Mouse (Mus musculus): Measurements from ENCODE around the gene Hsf2.
A peak's percentile ranks its signal among the peaks of the same experiment; 100 is the strongest.
"Not testable (repeated sequence)": the region's sequence is repeated elsewhere in the genome, so short reads cannot be mapped to it uniquely, and the experiment has no call there.

The Hsf2 gene

DNA sequence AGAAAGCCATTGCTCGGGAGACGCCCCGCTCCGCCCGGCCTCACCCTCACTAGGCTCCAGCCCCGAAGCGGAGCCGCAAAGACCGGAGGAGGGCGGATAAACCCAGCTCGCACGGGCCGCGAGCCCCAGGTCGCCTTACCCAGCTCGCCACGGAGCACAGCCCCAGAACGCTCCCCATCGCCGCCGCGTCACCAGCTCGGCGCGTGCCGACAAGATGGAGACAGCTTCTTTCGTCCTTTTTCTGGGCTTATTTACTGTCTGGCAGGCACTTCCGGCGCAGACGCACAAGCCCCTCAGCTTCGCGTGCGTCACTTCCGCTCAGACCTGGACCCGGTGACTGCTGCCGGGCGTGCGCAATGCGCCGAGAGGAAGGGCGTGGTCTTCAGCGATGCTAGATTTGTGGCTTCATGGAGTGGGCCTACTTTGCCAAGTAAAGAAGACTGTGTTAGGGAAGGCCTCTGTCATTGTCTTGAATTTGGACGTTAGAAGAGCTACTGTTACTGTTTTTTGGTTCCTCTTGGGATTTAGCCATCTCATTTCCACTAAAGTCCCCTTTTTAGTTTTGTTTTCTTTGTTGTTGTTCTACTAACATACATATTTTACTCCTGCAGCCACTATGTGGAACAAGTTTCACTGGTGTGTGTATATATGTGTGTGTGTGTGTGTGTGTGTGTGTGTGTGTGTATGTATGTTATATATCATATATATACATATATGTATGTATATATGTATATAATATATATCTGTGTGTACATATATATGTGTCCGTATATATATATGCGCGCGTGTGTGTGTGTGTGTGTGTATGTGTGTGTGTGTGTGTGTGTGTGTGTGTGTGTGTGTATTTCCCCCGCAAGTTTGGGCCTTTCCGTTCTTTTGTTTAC lies 46.3 kb downstream of the Hsf2 start, which contains the start of gene Serinc1:
Serinc1 (minus strand) TSS at position 313 of the 884 bp plus-strand sequence.
- peak; percentile 92 for DNase-seq (ENCODE audit: low spot score)

GRCm38 (mm10) chr10:57543890-57544289 lies 57.7 kb downstream of the Hsf2 start:
- not testable (repeated sequence) for DNase-seq (ENCODE audit: low spot score)

DNA sequence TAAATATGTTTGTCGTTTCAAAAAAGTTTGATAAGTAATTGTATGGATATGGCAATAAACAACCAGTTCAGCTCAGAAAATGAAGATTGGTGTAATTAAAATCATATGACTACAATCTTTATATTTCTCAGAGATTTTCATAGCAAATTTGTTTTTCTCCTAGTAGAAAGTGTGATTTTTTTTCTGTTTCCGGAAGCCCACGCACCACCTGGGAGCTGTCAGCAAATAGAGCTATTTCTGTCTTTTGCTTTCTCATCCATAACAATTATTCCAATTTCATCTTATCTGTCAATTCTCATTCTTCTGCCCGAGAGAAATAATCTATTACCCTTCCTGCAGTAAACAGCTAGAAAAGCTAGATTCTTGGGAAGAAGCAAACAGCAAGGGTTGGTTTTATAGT lies 63.4 kb downstream of the Hsf2 start:
- no peak for DNase-seq (ENCODE audit: low spot score)

- no peak for DNase-seq (ENCODE audit: low spot score)
Measured at GRCm38 (mm10) chr10:57553719-57554118, 67.5 kb downstream of the Hsf2 start.

DNA sequence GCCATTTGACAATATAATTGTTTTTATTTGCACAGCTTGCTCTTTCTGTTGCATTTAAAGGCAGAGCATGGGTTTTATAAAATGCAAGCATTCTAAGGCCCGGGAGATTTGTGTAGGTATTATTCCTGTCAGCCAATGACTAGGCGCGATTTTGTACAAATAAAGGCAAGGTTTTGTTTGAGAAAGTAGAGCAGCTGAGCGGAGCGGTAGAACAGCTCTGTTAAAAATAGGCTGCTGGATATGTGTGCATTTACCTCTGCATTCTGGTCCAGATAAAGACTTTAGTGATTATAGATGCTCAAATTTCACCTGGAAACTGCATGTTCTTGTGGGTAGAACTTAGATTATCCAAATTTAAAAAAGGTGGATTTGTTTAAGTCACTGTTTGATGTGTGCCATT lies 71.4 kb downstream of the Hsf2 start:
- DNase-seq (ENCODE audit: low spot score): no peak
